Mouse (Mus musculus) liver, embryonic 14.5 days (tissue): Measurements from ENCODE around the gene Pigv. TPM values are rescaled to one million over a fixed set of nuclear protein-coding genes. Genes with fewer than 3 reads are reported as not detected.

Source experiments
- ATAC-seq: fragments of 200-750 bp; cut with Nextera tagmentation; 2 replicates; pipeline ENCODE4 v1.8.0; 2017; ENCODE audit warnings: moderate number of reproducible peaks, mild to moderate bottlenecking, moderate library complexity; ENCODE audit not compliant: insufficient read depth
- DNase-seq, 3 experiments: peaks; one replicate each; pipeline ENCODE4 v3.0.0-alpha.2; 2012 to 2013; ENCODE audit warnings: low read depth in 3 of 3, low spot score in 3 of 3
- H3K27ac ChIP-seq: fragments of 300-500 bp; sonication (generic); 2 replicates; pipeline ENCODE4 v1.5.1; 2014; ENCODE audit warnings: moderate library complexity, mild to moderate bottlenecking, control low read depth, inconsistent platforms
- H3K27me3 ChIP-seq: fragments of 300-500 bp; sonication (generic); 2 replicates; pipeline ENCODE4 v1.6.1; 2014; ENCODE audit warnings: mild to moderate bottlenecking, low read length, moderate library complexity; ENCODE audit not compliant: control insufficient read depth, insufficient read depth
- H3K36me3 ChIP-seq: fragments of 300-500 bp; sonication (generic); replicated peaks from 2 replicates; pipeline ENCODE4 v1.6.1; 2014; ENCODE audit warnings: low read depth; ENCODE audit not compliant: control insufficient read depth, insufficient read depth
- H3K4me1 ChIP-seq, 2 experiments: fragments of 200-500 bp in 1 of 2; fragments of 300-500 bp in 1 of 2; sonication (generic) in 1 of 2; replicated peaks; 2 replicates each; pipeline ENCODE4 v1.6.1; 2012 to 2014; ENCODE audit warnings: antibody characterized with exemption in 1 of 2, inconsistent platforms in 1 of 2, low read length in 1 of 2; ENCODE audit not compliant: control insufficient read depth in 2 of 2, insufficient read depth in 2 of 2
- H3K4me2 ChIP-seq: fragments of 300-500 bp; sonication (generic); 2 replicates; pipeline ENCODE4 v1.6.1; 2014; ENCODE audit warnings: low read depth, mild to moderate bottlenecking, control low read depth, moderate library complexity
- H3K4me3 ChIP-seq, 2 experiments: fragments of 200-500 bp in 1 of 2; fragments of 300-500 bp in 1 of 2; sonication (generic) in 1 of 2; 2 replicates each; pipeline ENCODE4 v1.5.1; 2012 to 2014; ENCODE audit warnings: low read depth in 2 of 2, low read length in 2 of 2, mild to moderate bottlenecking in 2 of 2, control low read depth in 1 of 2, inconsistent platforms in 1 of 2, moderate library complexity in 1 of 2; ENCODE audit not compliant: insufficient read depth in 1 of 2
- H3K9ac ChIP-seq: fragments of 300-500 bp; sonication (generic); replicated peaks from 2 replicates; pipeline ENCODE4 v1.6.1; 2014; ENCODE audit warnings: mild to moderate bottlenecking, control low read depth, moderate library complexity
- H3K9me3 ChIP-seq: fragments of 300-500 bp; sonication (generic); 2 replicates; pipeline ENCODE4 v1.6.1; 2016; ENCODE audit warnings: low read length, mixed read lengths; ENCODE audit not compliant: control insufficient read depth
- CTCF ChIP-seq: IDR thresholded peaks from 2 replicates; pipeline ENCODE4 v1.5.1; 2016; ENCODE audit warnings: antibody characterized with exemption, low read depth, control low read depth
- EP300 ChIP-seq: IDR thresholded peaks from 2 replicates; pipeline ENCODE4 v1.6.1; 2016; ENCODE audit warnings: antibody characterized with exemption, low read depth
- WGBS: fragments of 180-500 bp; shearing (Covaris S2); extraction: QIAGEN DNeasy Blood & Tissue Kit; methylation state at CpG from one replicate; pipeline ENCODE4 v1.1.7; 2014; ENCODE audit not compliant: insufficient replicate concordance; 5-methylcytosine and 5-hydroxymethylcytosine counted together
- polyA plus RNA-seq, 2 experiments: library from polyadenylated mRNA; depleted of rRNA in 1 of 2; stranded (reverse) in 1 of 2; unstranded in 1 of 2; fragments of >200 nt; fragmentation: Nextera tagmentation in 1 of 2; extraction: Ambion mirVana in 1 of 2; gene quantifications; 2 replicates each; pipeline versions ENCODE4 v1.2.1 to v1.2.3; 2012 to 2014

Pigv gene
- polyA plus RNA-seq, 2 experiments: 3.1 to 3.3 TPM

- H3K36me3 ChIP-seq: no peaks in the 10 kb centered on the region; the same call in 1 of the 2 replicates
- DNase-seq: no peak
- ATAC-seq: no peak
- H3K4me3 ChIP-seq: no peak overlapping the region; a peak in 1 of 4 replicates
- WGBS: 68% methylated on average over 14 of the region's 14 CpGs
- peaks cover 7 to 16% of the 10 kb centered on the region in 2 experiments for H3K4me1 ChIP-seq
- H3K27me3 ChIP-seq: no peaks in the 10 kb centered on the region
- no peak overlapping the region for H3K9ac ChIP-seq
- TF ChIP-seq CTCF (no peak), EP300 (no peak)
- H3K27ac ChIP-seq: no peak overlapping the region
- H3K4me2 ChIP-seq: peak overlapping the region; percentile 95
- H3K9me3 ChIP-seq: no peaks in the 10 kb centered on the region
Observed at GRCm38 (mm10) chr4:133631071-133631768, 41.2 kb downstream of the Pigv start.

- TF ChIP-seq CTCF: no peak
- TF ChIP-seq EP300: no peak
- H3K27me3 ChIP-seq: no peaks in the 10 kb centered on the region
- DNase-seq (no peak), ATAC-seq (no peak)
- no peak overlapping the region for H3K9ac ChIP-seq
- H3K9me3 ChIP-seq: no peaks in the 10 kb centered on the region
- H3K4me3 ChIP-seq: no peak overlapping the region
- WGBS: 75% methylated on average over 8 of the region's 8 CpGs
- peaks cover 11 to 20% of the 10 kb centered on the region in 2 experiments for H3K4me1 ChIP-seq
- no peaks in the 10 kb centered on the region; the same call in 1 of the 2 replicates for H3K36me3 ChIP-seq
- no peak overlapping the region for H3K4me2 ChIP-seq
- H3K27ac ChIP-seq: no peak overlapping the region
Observed at GRCm38 (mm10) chr4:133630326-133630920, 42.0 kb downstream of the Pigv start.

- 55% methylated on average over 7 of the region's 7 CpGs for WGBS
- TF ChIP-seq EP300: no peak
- no peak for TF ChIP-seq CTCF
- ATAC-seq: no peak
Observed at GRCm38 (mm10) chr4:133629191-133629590, 43.3 kb downstream of the Pigv start.

GRCm38 (mm10) chr4:133628517-133628916 is 43.9 kb downstream of the Pigv start:
- no peaks in the 10 kb centered on the region for H3K27me3 ChIP-seq
- WGBS: 58% methylated on average over 2 of the region's 2 CpGs
- H3K36me3 ChIP-seq: no peaks in the 10 kb centered on the region; the same call in 1 of the 2 replicates
- no peak overlapping the region for H3K4me3 ChIP-seq
- no peak overlapping the region for H3K27ac ChIP-seq
- no peaks in the 10 kb centered on the region for H3K9me3 ChIP-seq
- H3K4me1 ChIP-seq: peaks cover 20 to 28% of the 10 kb centered on the region in 2 experiments
- no peak overlapping the region for H3K9ac ChIP-seq
- no peak overlapping the region for H3K4me2 ChIP-seq
- DNase-seq (no peak), ATAC-seq (no peak)
- TF ChIP-seq CTCF (no peak), EP300 (no peak)

More at GRCm38 (mm10) chr4:133629191-133629590, 43.3 kb downstream of the Pigv start:
- H3K9ac ChIP-seq: no peak overlapping the region
- no peaks in the 10 kb centered on the region for H3K9me3 ChIP-seq
- no peak overlapping the region for H3K4me3 ChIP-seq
- H3K27me3 ChIP-seq: no peaks in the 10 kb centered on the region
- no peak overlapping the region for H3K4me2 ChIP-seq
- H3K4me1 ChIP-seq: peaks cover 20 to 31% of the 10 kb centered on the region in 2 experiments
- no peak overlapping the region for H3K27ac ChIP-seq
- DNase-seq: no peak
- H3K36me3 ChIP-seq: no peaks in the 10 kb centered on the region; the same call in 1 of the 2 replicates

GRCm38 (mm10) chr4:133627039-133627438 is 45.4 kb downstream of the Pigv start:
- DNase-seq: no peak
- WGBS: 82% methylated on average over 14 of the region's 14 CpGs
- Histone ChIP-seq H3K9ac (no peak overlapping the region), H3K4me2 (no peak overlapping the region), H3K9me3 (no peaks in the 10 kb centered on the region), H3K4me3 (no peak overlapping the region), H3K27me3 (no peaks in the 10 kb centered on the region), H3K36me3 (no peaks in the 10 kb centered on the region; the same call in 1 of the 2 replicates), H3K4me1 (peaks cover 18 to 24% of the 10 kb centered on the region in 2 experiments), H3K27ac (no peak overlapping the region)
- no peak for ATAC-seq
- no peak for TF ChIP-seq EP300
- no peak for TF ChIP-seq CTCF
